Mouse (Mus musculus) hindbrain, embryonic 11.5 days (tissue): Measurements from ENCODE around the gene 5730596B20Rik. TPM values are rescaled to one million over a fixed set of nuclear protein-coding genes. Genes with fewer than 3 reads are reported as not detected.

Source experiments
- ATAC-seq: fragments of 200-750 bp; cut with Nextera tagmentation; 2 replicates; pipeline ENCODE4 v1.8.0; 2017; ENCODE audit warnings: mild to moderate bottlenecking, moderate TSS enrichment, moderate library complexity; ENCODE audit not compliant: low FRiP score
- DNase-seq: peaks from one replicate; pipeline ENCODE4 v3.0.0-alpha.2; 2015; ENCODE audit warnings: low spot score
- H3K27ac ChIP-seq: fragments of 300-500 bp; sonication (generic); 2 replicates; pipeline ENCODE4 v1.5.1; 2014; ENCODE audit warnings: mild to moderate bottlenecking, low read depth, low read length
- H3K27me3 ChIP-seq: fragments of 300-500 bp; sonication (generic); 2 replicates; pipeline ENCODE4 v1.6.1; 2014; ENCODE audit warnings: mild to moderate bottlenecking, low read length, moderate library complexity, mixed read lengths; ENCODE audit not compliant: control insufficient read depth, insufficient read depth
- H3K36me3 ChIP-seq: fragments of 300-500 bp; sonication (generic); 2 replicates; pipeline ENCODE4 v1.6.1; 2014; ENCODE audit warnings: mild to moderate bottlenecking, low read length, moderate library complexity, mixed read lengths; ENCODE audit not compliant: control insufficient read depth, insufficient read depth
- H3K4me1 ChIP-seq: fragments of 300-500 bp; sonication (generic); replicated peaks from 2 replicates; pipeline ENCODE4 v1.6.1; 2014; ENCODE audit warnings: low read length, mixed read lengths; ENCODE audit not compliant: control insufficient read depth, insufficient read depth
- H3K4me2 ChIP-seq: fragments of 300-500 bp; sonication (generic); replicated peaks from 2 replicates; pipeline ENCODE4 v1.6.1; 2014; ENCODE audit warnings: mild to moderate bottlenecking, low read depth, low read length
- H3K4me3 ChIP-seq: fragments of 300-500 bp; sonication (generic); 2 replicates; pipeline ENCODE4 v1.5.1; 2014; ENCODE audit warnings: low read depth, low read length
- H3K9ac ChIP-seq: fragments of 300-500 bp; sonication (generic); 2 replicates; pipeline ENCODE4 v1.6.1; 2014; ENCODE audit warnings: low read depth, low read length
- H3K9me3 ChIP-seq: fragments of 300-500 bp; sonication (generic); 2 replicates; pipeline ENCODE4 v1.6.1; 2016; ENCODE audit warnings: low read length; ENCODE audit not compliant: control insufficient read depth
- WGBS: fragments of 180-500 bp; shearing (Covaris S2); extraction: QIAGEN DNeasy Blood & Tissue Kit; methylation state at CpG from one replicate; pipeline ENCODE4 v1.1.7; 2014; 5-methylcytosine and 5-hydroxymethylcytosine counted together
- polyA plus RNA-seq: library from polyadenylated mRNA; unstranded; fragments of >200 nt; fragmentation: Nextera tagmentation; extraction: Ambion mirVana; gene quantifications from 2 replicates; pipeline ENCODE4 v1.2.1, GENCODE M21; 2014

The 5730596B20Rik gene
- polyA plus RNA-seq, 1 experiment from 2014 or later = 5.4 TPM

- 1% methylated on average over 25 of the region's 55 CpGs for WGBS
- no peaks in the 10 kb centered on the region for H3K9me3 ChIP-seq
- peaks cover 2% of the 10 kb centered on the region; the same call in 1 of the 2 replicates for H3K4me1 ChIP-seq
- DNase-seq (peak; percentile 91), ATAC-seq (peak; percentile 68)
- H3K9ac ChIP-seq = peak overlapping the region; percentile 75
- peaks cover 73% of the 10 kb centered on the region for H3K27me3 ChIP-seq
- peak overlapping the region; percentile 86 for H3K27ac ChIP-seq
- no peaks in the 10 kb centered on the region for H3K36me3 ChIP-seq
- H3K4me3 ChIP-seq = peak overlapping the region; percentile 49
- peak overlapping the region; percentile 62 for H3K4me2 ChIP-seq
Measured at GRCm38 (mm10) chr6:52191860-52192550, 14.7 kb downstream of the 5730596B20Rik start.

- DNase-seq (peak; percentile 73), ATAC-seq (peak; percentile 31)
- 3% methylated on average over 10 of the region's 10 CpGs for WGBS
- no peak overlapping the region for H3K4me2 ChIP-seq
- 0 out of 2 replicates have a peak overlapping the region, but pooled peaks have one; percentile 0 for H3K4me3 ChIP-seq
- no peak overlapping the region for H3K9ac ChIP-seq
- peak overlapping the region; percentile 76 for H3K27ac ChIP-seq
- H3K4me1 ChIP-seq = peaks cover 2% of the 10 kb centered on the region; the same call in 1 of the 2 replicates
- peaks cover 76% of the 10 kb centered on the region for H3K27me3 ChIP-seq
- no peaks in the 10 kb centered on the region for H3K36me3 ChIP-seq
- no peaks in the 10 kb centered on the region for H3K9me3 ChIP-seq
Measured at GRCm38 (mm10) chr6:52194690-52195089, 17.4 kb downstream of the 5730596B20Rik start.

- H3K9me3 ChIP-seq = no peaks in the 10 kb centered on the region
- H3K27me3 ChIP-seq = peaks cover 80% of the 10 kb centered on the region
- no peak overlapping the region for H3K9ac ChIP-seq
- H3K4me1 ChIP-seq = no peaks in the 10 kb centered on the region
- DNase-seq (no peak), ATAC-seq (no peak)
- 1% methylated on average over 9 of the region's 9 CpGs for WGBS
- no peaks in the 10 kb centered on the region for H3K36me3 ChIP-seq
- peak overlapping the region; percentile 8; the same call in 1 of the 2 replicates for H3K4me2 ChIP-seq
- 0 out of 2 replicates have a peak overlapping the region, but pooled peaks have one; percentile 2 for H3K4me3 ChIP-seq
- H3K27ac ChIP-seq = peak overlapping the region; percentile 18
Measured at GRCm38 (mm10) chr6:52196811-52197210, 19.5 kb downstream of the 5730596B20Rik start.

- Histone ChIP-seq H3K4me2 (peak overlapping the region; percentile 8; the same call in 1 of the 2 replicates), H3K4me1 (no peaks in the 10 kb centered on the region), H3K9ac (no peak overlapping the region), H3K9me3 (no peaks in the 10 kb centered on the region), H3K36me3 (no peaks in the 10 kb centered on the region), H3K27me3 (peaks cover 78% of the 10 kb centered on the region), H3K4me3 (0 out of 2 replicates have a peak overlapping the region, but pooled peaks have one; percentile 2), H3K27ac (peak overlapping the region; percentile 42)
- WGBS = 0% methylated on average over 10 of the region's 10 CpGs
- peak; percentile 65; the same call in 1 of the 2 replicates for ATAC-seq
- DNase-seq = peak; percentile 71
Measured at GRCm38 (mm10) chr6:52197271-52197670, 20.0 kb downstream of the 5730596B20Rik start.

GRCm38 (mm10) chr6:52200073-52200750 lies 22.9 kb downstream of the 5730596B20Rik start:
- Histone ChIP-seq H3K9me3 (no peaks in the 10 kb centered on the region), H3K27ac (peak overlapping the region; percentile 59; the same call in 1 of the 2 replicates), H3K4me2 (peak overlapping the region; percentile 22), H3K4me3 (peak overlapping the region; percentile 26), H3K9ac (peak overlapping the region; percentile 46; the same call in 1 of the 2 replicates), H3K4me1 (no peaks in the 10 kb centered on the region), H3K36me3 (no peaks in the 10 kb centered on the region), H3K27me3 (peaks cover 81% of the 10 kb centered on the region)
- DNase-seq (no peak), ATAC-seq (no peak)
- WGBS = 1% methylated on average over 30 of the region's 30 CpGs

GRCm38 (mm10) chr6:52200751-52201250 lies 23.5 kb downstream of the 5730596B20Rik start:
- DNase-seq (no peak), ATAC-seq (no peak)
- no peaks in the 10 kb centered on the region for H3K36me3 ChIP-seq
- 11% methylated on average over 10 of the region's 10 CpGs for WGBS
- H3K27ac ChIP-seq = peak overlapping the region; percentile 38
- H3K4me2 ChIP-seq = peak overlapping the region; percentile 22; the same call in 1 of the 2 replicates
- peak overlapping the region; percentile 26 for H3K4me3 ChIP-seq
- peaks cover 84% of the 10 kb centered on the region for H3K27me3 ChIP-seq
- peak overlapping the region; percentile 46; the same call in 1 of the 2 replicates for H3K9ac ChIP-seq
- H3K9me3 ChIP-seq = no peaks in the 10 kb centered on the region
- no peaks in the 10 kb centered on the region for H3K4me1 ChIP-seq

GRCm38 (mm10) chr6:52201269-52201668 lies 24.0 kb downstream of the 5730596B20Rik start:
- DNase-seq (no peak), ATAC-seq (no peak)
- 13% methylated on average over 1 of the region's 1 CpGs for WGBS
- H3K4me1 ChIP-seq = no peaks in the 10 kb centered on the region
- H3K27me3 ChIP-seq = peaks cover 87% of the 10 kb centered on the region
- H3K9me3 ChIP-seq = no peaks in the 10 kb centered on the region
- H3K27ac ChIP-seq = peak overlapping the region; percentile 38
- H3K36me3 ChIP-seq = no peaks in the 10 kb centered on the region
- peak overlapping the region; percentile 56 for H3K4me3 ChIP-seq
- H3K4me2 ChIP-seq = peak overlapping the region; percentile 3; the same call in 1 of the 2 replicates
- H3K9ac ChIP-seq = no peak overlapping the region; the same call in 1 of the 2 replicates

GRCm38 (mm10) chr6:52202362-52203120 lies 25.2 kb downstream of the 5730596B20Rik start:
- Histone ChIP-seq H3K27me3 (peaks cover 90% of the 10 kb centered on the region), H3K36me3 (no peaks in the 10 kb centered on the region), H3K9ac (peak overlapping the region; percentile 77), H3K27ac (peak overlapping the region; percentile 79), H3K4me3 (peak overlapping the region; percentile 56), H3K4me2 (peak overlapping the region; percentile 59), H3K4me1 (no peaks in the 10 kb centered on the region), H3K9me3 (no peaks in the 10 kb centered on the region)
- DNase-seq (peak; percentile 63), ATAC-seq (no peak)
- under 1% methylated on average over 22 of the region's 22 CpGs for WGBS
